Mouse (Mus musculus) brain, embryonic 14.5 days (tissue): Measurements from ENCODE around the gene Kirrel2. TPM values are rescaled to one million over a fixed set of nuclear protein-coding genes. Genes with fewer than 3 reads are reported as not detected.

Source experiments
- DNase-seq: peaks from one replicate; pipeline ENCODE4 v3.0.0-alpha.2; 2011; ENCODE audit warnings: low read depth
- CTCF ChIP-seq: fragments of 200-500 bp; IDR thresholded peaks from 2 replicates; pipeline ENCODE4 v1.5.1; 2012; ENCODE audit warnings: inconsistent platforms, mild to moderate bottlenecking, moderate library complexity, borderline replicate concordance; ENCODE audit not compliant: insufficient read depth, insufficient read length; ENCODE audit errors: extremely low read depth
- POLR2A ChIP-seq: fragments of 200-500 bp; IDR thresholded peaks from 2 replicates; pipeline ENCODE4 v1.6.1; 2012; ENCODE audit warnings: mild to moderate bottlenecking, inconsistent platforms, borderline replicate concordance; ENCODE audit not compliant: poor library complexity, insufficient read depth, insufficient read length, severe bottlenecking; ENCODE audit errors: extremely low read depth
- polyA plus RNA-seq: library from polyadenylated mRNA; depleted of rRNA; stranded (reverse); fragments of >200 nt; gene quantifications from 2 replicates; pipeline ENCODE4 v1.2.3, GENCODE M21; 2012

Gene Kirrel2
- polyA plus RNA-seq, 1 experiment: 3.3 TPM

DNA sequence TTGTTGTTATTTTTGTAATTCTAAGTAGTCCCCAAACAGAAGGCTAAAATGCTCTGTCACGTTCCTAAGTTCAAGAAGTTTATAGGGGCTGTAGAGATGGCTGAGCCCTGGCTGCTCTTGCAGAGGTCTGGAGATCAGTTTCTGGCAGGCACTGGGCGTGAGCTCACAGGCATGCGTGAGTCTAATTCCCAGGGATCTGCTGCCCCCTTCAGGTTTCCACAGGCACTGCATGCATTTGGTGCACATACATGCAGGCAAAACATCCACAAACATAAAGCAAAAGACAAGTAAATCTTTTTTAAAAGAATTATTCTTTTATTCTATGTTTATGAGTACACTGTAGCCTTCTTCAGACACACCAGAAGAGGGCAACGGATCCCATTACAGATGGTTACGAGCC is 14.9 kb upstream of the Kirrel2 start:
- DNase-seq: peak; percentile 51
- TF ChIP-seq CTCF (peak; percentile 65), POLR2A (no peak)

DNA sequence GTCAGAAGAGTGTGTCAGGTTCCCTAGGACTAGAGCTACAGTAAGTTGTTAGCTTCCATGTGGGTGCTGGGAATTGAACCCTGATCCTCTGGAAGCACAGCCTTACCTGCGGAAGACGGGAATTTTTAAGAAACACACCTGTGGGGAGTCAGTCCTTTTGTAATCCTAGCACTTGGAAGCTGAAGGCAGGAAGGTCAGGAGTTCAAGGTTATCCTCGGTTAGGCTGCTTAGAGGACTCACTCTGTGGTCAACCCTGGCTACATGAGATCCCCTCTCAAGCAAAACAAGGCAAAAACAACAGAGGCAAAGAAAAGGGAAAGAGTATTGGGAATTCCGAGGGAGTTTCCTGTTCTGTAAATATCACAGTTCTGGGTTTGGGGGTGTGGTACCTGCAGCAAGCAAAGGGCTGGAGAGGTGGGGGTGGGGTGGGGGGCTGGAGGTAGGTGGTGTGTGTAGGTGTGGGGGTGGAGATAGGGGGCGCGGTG is 7.4 kb upstream of the Kirrel2 start:
- TF ChIP-seq POLR2A: no peak
- no peak for TF ChIP-seq CTCF
- no peak for DNase-seq

DNA sequence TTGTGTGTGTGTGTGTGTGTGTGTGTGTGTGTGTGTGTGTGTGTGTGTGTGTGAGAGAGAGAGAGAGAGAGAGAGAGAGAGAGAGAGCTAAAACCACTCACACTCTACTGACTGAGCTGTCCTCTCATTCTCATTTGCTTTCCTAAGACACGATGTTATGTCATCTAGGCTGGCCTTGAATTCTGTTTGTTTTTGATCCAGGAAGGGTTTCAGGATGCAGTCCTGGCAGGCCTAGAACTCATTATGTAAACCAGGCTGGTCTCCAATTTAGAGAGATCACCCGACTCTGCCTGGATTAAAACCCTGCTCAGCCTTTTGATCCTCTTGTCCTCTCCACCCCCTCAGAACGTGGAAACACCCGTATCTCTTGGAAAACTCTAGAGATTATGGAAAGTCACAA is 6.5 kb upstream of the Kirrel2 start:
- TF ChIP-seq POLR2A (no peak), CTCF (no peak)
- no peak for DNase-seq

DNA sequence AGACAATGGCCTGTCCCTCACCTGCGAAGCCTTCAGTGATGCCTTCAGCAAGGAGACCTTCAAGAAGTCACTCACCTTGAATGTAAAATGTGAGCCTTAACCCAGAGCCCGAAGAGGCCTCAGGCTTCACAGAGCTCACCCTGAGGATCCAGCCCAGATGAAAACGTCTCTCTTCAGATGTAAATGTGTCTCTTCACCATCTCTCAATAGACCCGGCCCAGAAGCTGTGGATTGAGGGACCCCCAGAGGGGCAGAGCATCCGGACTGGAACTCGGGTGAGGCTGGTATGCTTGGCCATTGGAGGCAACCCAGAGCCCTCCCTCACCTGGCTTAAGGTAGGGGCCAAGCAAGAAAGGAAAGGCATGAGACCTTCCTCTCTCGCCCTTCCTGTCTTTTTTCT is 6.1 kb upstream of the Kirrel2 start:
- TF ChIP-seq CTCF (no peak), POLR2A (no peak)

DNA sequence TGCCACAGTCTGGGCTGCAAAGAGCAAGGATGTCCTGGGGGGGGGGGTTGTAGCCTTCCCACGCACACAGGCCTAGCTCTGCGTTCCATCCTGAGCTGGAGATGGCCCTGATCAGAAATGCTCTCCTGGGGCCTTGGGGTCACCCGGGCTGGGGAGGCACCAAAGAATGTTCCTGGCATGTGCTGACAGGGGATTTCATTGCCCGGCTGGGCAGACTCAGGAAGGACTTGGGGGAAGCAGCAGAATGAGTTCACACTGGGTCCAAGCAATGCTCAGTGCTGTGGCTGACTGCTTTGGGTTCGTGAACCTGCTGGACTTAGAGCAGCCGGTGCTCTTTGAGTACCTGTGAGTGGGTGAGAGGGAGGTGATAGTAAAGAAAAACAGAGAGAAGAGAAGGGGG is 2.0 kb upstream of the Kirrel2 start:
- no peak for TF ChIP-seq POLR2A
- TF ChIP-seq CTCF: no peak
- DNase-seq: no peak

More for the DNA sequence above, 6.1 kb upstream of the Kirrel2 start:
- DNase-seq: no peak

DNA sequence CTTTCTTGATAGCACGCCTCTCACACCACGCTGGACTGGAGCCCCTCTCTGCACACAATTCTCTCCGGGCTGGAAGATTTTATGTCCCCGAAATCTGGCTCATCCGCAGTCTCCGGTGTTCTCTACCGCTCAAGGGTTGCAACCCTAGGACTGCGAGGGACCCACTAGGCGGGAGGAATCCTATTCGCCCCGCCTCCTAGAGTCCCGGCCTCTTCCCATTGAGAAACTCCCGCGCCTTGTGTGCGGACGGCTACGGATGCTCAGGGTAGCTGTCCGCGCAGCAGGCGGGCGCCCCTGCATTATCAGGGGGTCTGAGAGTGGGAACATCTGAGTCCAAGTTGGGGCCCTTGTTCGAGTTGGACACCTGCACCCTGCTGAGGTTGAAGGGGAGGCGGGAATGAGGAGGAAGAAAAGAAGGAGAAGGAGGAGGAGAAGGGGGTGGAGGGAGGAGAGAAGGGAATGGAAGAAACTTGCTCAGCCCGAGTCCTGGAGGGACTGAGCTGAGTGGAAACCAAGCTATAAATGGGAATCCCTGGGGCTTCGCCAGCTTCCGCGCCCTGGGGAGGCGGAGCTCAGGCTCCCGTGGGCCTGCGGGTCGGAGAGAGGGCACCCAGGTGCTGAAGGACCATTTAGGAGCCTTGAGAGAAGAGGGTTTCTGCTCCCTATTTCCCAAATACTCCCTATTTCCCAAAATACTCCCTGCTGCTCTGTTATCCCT is 420 bp downstream of the Kirrel2 start:
- DNase-seq: peak; percentile 14
- TF ChIP-seq CTCF (no peak), POLR2A (no peak)

DNA sequence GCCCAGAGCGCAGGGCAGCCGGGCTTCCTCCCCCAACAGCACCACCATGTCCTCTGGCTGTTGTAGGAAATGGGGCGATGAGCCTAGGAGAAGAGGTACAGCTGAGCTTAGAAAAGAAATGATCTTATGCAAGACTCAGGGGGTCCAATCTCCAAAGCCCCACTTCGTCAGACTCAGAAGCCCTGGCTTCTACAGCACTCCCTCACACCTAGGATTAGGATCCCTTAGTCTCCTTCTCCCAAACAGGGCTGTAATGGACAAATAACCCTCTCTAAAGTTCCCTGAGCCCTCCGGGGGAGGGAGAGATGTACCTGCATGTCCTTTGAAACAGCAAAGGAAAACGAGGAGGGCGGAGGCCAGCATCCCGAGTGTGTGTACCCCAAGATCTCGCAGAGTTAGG is 1.0 kb downstream of the Kirrel2 start:
- TF ChIP-seq CTCF (no peak), POLR2A (no peak)

DNA sequence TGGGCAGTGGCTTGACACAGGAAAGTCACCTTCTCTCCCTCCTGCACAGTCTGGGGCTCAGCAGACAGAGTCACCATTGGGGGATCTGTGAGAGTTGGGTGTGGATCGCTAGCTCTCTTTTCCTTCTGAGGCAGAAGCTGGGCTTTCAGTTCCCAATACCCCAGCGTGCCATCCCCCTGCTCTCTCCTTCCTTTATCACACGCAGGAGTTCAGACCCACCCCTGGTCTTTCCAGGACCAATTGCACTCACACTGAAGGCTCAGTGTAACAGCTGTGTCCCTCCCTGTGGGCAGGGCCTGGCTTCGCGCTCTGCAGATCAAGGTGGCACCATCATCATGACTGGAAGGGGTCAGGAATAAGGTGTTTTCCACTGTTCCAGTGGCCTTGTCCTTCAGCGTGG is 3.2 kb downstream of the Kirrel2 start:
- DNase-seq: no peak
- no peak for TF ChIP-seq CTCF
- no peak for TF ChIP-seq POLR2A

More for the DNA sequence above, 1.0 kb downstream of the Kirrel2 start:
- DNase-seq: no peak

DNA sequence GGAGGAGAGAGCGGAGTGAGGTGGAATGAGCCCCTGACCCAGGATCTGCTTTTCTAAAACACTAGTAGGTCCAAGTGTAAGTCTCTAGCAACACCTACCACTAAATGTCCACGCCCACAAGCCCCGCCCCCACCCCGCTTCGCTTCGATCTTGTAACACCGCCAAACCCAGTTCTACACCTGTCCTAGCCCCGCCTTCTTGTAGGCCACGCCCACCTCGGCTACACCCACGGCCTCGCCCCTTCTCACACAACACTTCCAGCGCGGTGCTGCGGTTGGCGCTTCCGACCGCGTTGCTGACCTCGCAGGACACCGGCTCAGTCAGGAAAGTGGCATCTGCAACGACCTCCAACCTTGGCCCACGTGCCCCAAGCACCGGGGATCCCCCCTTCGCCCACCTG is 3.7 kb downstream of the Kirrel2 start:
- TF ChIP-seq POLR2A: no peak
- TF ChIP-seq CTCF: no peak
- no peak for DNase-seq

DNA sequence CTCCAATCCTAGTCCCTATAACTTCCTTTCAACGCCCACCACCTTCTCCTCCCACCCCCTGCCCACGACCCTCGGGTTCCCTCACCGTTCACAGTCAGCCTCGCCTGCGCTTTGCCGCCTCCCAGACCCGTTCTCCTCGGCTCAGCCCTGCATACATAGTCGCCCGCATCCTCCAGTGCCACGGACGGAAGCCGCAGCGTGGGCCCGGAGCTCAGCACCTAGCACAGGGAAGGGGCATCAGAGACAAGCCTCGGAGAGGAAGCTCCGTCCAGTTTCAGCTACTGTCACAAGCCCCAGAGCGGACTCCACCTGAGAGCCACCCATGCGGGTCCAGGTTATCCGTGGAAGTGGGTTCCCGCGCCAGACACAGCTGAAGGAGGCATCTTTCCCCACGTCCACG is 4.2 kb downstream of the Kirrel2 start:
- no peak for TF ChIP-seq CTCF
- TF ChIP-seq POLR2A: no peak
- DNase-seq: no peak

DNA sequence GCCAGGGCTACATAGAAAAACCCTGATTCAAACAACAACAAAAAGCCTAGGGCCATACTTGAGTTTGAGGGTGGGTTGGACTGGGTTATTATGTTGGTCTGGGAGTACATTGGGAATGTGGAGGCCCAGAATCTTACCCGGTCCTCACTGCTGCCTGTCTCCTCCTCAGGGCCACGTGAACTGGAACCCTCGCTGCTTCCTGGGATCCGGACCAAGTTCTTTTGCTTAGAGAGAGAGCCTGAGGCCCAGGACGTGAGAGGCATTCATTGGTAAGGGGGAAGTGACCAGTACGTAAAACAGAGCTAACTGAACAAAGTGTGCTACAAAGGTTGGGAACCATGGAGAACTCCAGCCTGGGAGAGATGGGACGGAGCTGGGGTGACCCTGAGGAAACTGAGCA is 7.2 kb downstream of the Kirrel2 start:
- TF ChIP-seq CTCF (no peak), POLR2A (no peak)
- DNase-seq: no peak

DNA sequence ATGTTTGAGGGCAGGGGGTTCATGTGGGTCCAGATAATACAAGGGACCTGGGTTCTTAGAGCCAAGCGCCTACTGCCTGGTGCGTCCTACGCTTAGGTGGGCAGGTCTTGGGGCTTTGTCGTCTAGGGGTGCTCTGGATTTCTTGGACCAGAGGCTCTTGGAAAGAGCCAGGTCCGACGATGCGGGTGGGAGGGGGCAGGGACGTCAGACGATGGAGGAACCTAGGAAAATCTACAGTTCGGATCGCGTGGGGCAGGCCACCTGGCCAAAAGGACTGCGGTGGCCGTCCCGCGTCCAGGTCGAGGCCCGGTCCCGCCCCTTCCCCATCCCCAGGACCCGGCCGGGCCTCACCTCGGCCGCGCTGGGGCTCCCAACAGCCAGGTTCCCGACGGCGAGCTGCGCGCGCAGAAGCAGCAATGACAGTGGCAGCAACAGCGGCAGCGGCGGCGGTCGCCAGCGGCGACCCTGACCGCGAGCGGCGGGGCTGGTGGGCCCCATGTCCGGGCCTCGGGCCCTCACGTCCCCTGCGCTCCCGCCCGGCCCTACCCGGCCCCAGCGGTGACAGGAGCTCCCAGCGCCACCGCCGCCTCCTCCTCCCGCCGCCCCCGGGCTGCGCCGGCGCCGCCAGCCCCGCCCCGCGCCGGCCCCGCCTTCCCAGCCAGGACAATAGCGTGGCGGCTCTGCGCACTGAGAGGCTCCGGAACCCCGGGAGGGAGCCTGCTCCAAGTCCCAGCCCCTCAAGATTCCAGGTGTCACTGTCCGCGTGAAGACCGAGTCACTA is 12.3 kb downstream of the Kirrel2 start, which contains the start of gene Aplp1:
Gene Aplp1 (minus strand): TSS at position 565 of the 781 bp plus-strand sequence.
- peak; percentile 87 for DNase-seq
- TF ChIP-seq CTCF: no peak
- TF ChIP-seq POLR2A: peak; percentile 69; the same call in 1 of the 2 replicates
